Mouse (Mus musculus) forebrain, embryonic 11.5 days (tissue): ENCODE data around the gene Afap1l2. TPM values are rescaled to one million over a fixed set of nuclear protein-coding genes. Genes with fewer than 3 reads are reported as not detected.

Source experiments
- ATAC-seq: fragments of 200-750 bp; cut with Nextera tagmentation; replicated peaks from 2 replicates; pipeline ENCODE4 v1.8.0; 2017; ENCODE audit warnings: moderate TSS enrichment; ENCODE audit not compliant: low FRiP score
- DNase-seq: peaks from one replicate; pipeline ENCODE4 v3.0.0-alpha.2; 2017; ENCODE audit warnings: low spot score
- H3K27ac ChIP-seq: fragments of 300-500 bp; sonication (generic); 2 replicates; pipeline ENCODE4 v1.5.1; 2014; ENCODE audit warnings: low read depth, low read length
- H3K27me3 ChIP-seq: fragments of 300-500 bp; sonication (generic); 2 replicates; pipeline ENCODE4 v1.6.1; 2014; ENCODE audit warnings: mild to moderate bottlenecking, low read length, mixed read lengths; ENCODE audit not compliant: control insufficient read depth, insufficient read depth
- H3K36me3 ChIP-seq: fragments of 300-500 bp; sonication (generic); 2 replicates; pipeline ENCODE4 v1.6.1; 2014; ENCODE audit warnings: mild to moderate bottlenecking, low read length, moderate library complexity, mixed read lengths; ENCODE audit not compliant: control insufficient read depth, insufficient read depth
- H3K4me1 ChIP-seq: fragments of 300-500 bp; sonication (generic); replicated peaks from 2 replicates; pipeline ENCODE4 v1.6.1; 2014; ENCODE audit warnings: low read length, mixed read lengths; ENCODE audit not compliant: control insufficient read depth, insufficient read depth
- H3K4me2 ChIP-seq: fragments of 300-500 bp; sonication (generic); 2 replicates; pipeline ENCODE4 v1.6.1; 2014; ENCODE audit warnings: low read depth, mild to moderate bottlenecking, low read length, moderate library complexity, mixed read lengths; ENCODE audit not compliant: severe bottlenecking
- H3K4me3 ChIP-seq: fragments of 300-500 bp; sonication (generic); 2 replicates; pipeline ENCODE4 v1.5.1; 2014; ENCODE audit warnings: low read depth, low read length
- H3K9ac ChIP-seq: fragments of 300-500 bp; sonication (generic); 2 replicates; pipeline ENCODE4 v1.6.1; 2014; ENCODE audit warnings: low read length
- H3K9me3 ChIP-seq: fragments of 300-500 bp; sonication (generic); 2 replicates; pipeline ENCODE4 v1.6.1; 2016; ENCODE audit warnings: low read length, mixed read lengths; ENCODE audit not compliant: control insufficient read depth
- WGBS: fragments of 180-500 bp; shearing (Covaris S2); extraction: QIAGEN DNeasy Blood & Tissue Kit; methylation state at CpG from one replicate; pipeline ENCODE4 v1.1.7; 2014; 5-methylcytosine and 5-hydroxymethylcytosine counted together
- polyA plus RNA-seq: library from polyadenylated mRNA; unstranded; fragments of >200 nt; fragmentation: Nextera tagmentation; extraction: Ambion mirVana; gene quantifications from 2 replicates; pipeline ENCODE4 v1.2.1, GENCODE M21; 2014

Afap1l2 gene
- polyA plus RNA-seq, 1 experiment from 2014 or later: 2.4 TPM

GRCm38 (mm10) chr19:57001926-57002325 lies 6.1 kb downstream of the Afap1l2 start:
- Histone ChIP-seq H3K27me3 (peaks cover 4% of the 10 kb centered on the region; the same call in 1 of the 2 replicates), H3K4me1 (peaks cover 3% of the 10 kb centered on the region; the same call in 1 of the 2 replicates), H3K27ac (no peak overlapping the region), H3K4me3 (no peak overlapping the region), H3K9ac (no peak overlapping the region), H3K4me2 (no peak overlapping the region), H3K9me3 (no peaks in the 10 kb centered on the region), H3K36me3 (no peaks in the 10 kb centered on the region)
- ATAC-seq (no peak), DNase-seq (no peak)
- WGBS: 85% methylated on average over 4 of the region's 4 CpGs

- Histone ChIP-seq H3K4me2 (no peak overlapping the region), H3K4me1 (peaks cover 3% of the 10 kb centered on the region; the same call in 1 of the 2 replicates), H3K36me3 (no peaks in the 10 kb centered on the region), H3K4me3 (no peak overlapping the region), H3K9ac (no peak overlapping the region), H3K9me3 (no peaks in the 10 kb centered on the region), H3K27me3 (no peaks in the 10 kb centered on the region), H3K27ac (no peak overlapping the region)
- ATAC-seq (no peak), DNase-seq (no peak)
- 90% methylated on average over 5 of the region's 5 CpGs for WGBS
These were observed 7.4 kb downstream of the Afap1l2 start for GRCm38 (mm10) chr19:57000592-57000991.

GRCm38 (mm10) chr19:56999781-57000180 lies 8.2 kb downstream of the Afap1l2 start:
- no peaks in the 10 kb centered on the region for H3K27me3 ChIP-seq
- H3K36me3 ChIP-seq: no peaks in the 10 kb centered on the region
- DNase-seq (no peak), ATAC-seq (no peak)
- H3K9me3 ChIP-seq: no peaks in the 10 kb centered on the region
- no peak overlapping the region for H3K27ac ChIP-seq
- WGBS: 83% methylated on average over 2 of the region's 2 CpGs
- no peak overlapping the region for H3K4me2 ChIP-seq
- no peak overlapping the region for H3K4me3 ChIP-seq
- H3K9ac ChIP-seq: no peak overlapping the region
- H3K4me1 ChIP-seq: peaks cover 3% of the 10 kb centered on the region; the same call in 1 of the 2 replicates

GRCm38 (mm10) chr19:56998910-56999309 lies 9.1 kb downstream of the Afap1l2 start:
- 73% methylated on average over 2 of the region's 2 CpGs for WGBS
- H3K4me2 ChIP-seq: no peak overlapping the region
- H3K4me3 ChIP-seq: no peak overlapping the region
- DNase-seq (no peak), ATAC-seq (no peak)
- no peaks in the 10 kb centered on the region for H3K9me3 ChIP-seq
- peaks cover 3% of the 10 kb centered on the region; the same call in 1 of the 2 replicates for H3K4me1 ChIP-seq
- H3K9ac ChIP-seq: no peak overlapping the region
- no peaks in the 10 kb centered on the region for H3K36me3 ChIP-seq
- no peak overlapping the region for H3K27ac ChIP-seq
- no peaks in the 10 kb centered on the region for H3K27me3 ChIP-seq

DNA sequence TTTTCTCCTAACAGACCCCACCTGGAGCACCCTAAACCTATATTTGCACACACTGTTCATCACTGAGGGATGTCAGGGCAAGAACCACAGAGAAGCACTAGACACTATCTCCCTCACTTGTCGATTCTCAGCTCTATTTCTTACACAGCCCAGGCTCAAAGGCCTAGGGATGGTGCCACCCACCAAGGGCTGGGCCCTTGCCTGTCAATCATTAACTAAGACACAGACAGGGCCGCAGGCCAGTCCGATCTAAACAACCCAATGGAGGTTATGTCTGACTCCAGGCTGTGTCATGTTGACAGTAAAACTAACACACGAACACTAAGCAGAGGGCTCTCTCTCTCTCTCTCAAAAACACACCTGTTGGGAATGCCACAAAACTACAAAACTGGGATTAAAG lies 9.7 kb downstream of the Afap1l2 start:
- Histone ChIP-seq H3K27me3 (no peaks in the 10 kb centered on the region), H3K9ac (no peak overlapping the region), H3K4me2 (no peak overlapping the region), H3K9me3 (no peaks in the 10 kb centered on the region), H3K4me1 (peaks cover 3% of the 10 kb centered on the region; the same call in 1 of the 2 replicates), H3K36me3 (no peaks in the 10 kb centered on the region), H3K27ac (no peak overlapping the region), H3K4me3 (no peak overlapping the region)
- 88% methylated on average over 4 of the region's 4 CpGs for WGBS
- ATAC-seq (no peak), DNase-seq (no peak)

- DNase-seq (peak; percentile 78), ATAC-seq (0 out of 2 replicates have a peak, but pooled peaks have one; percentile 71)
- WGBS: 9% methylated on average over 10 of the region's 10 CpGs
- Histone ChIP-seq H3K9me3 (no peaks in the 10 kb centered on the region), H3K27ac (0 out of 2 replicates have a peak overlapping the region, but pooled peaks have one; percentile 12), H3K4me3 (no peak overlapping the region), H3K4me1 (peaks cover 3% of the 10 kb centered on the region; the same call in 1 of the 2 replicates), H3K27me3 (no peaks in the 10 kb centered on the region), H3K36me3 (no peaks in the 10 kb centered on the region), H3K9ac (no peak overlapping the region; the same call in 1 of the 2 replicates), H3K4me2 (peak overlapping the region; percentile 36; the same call in 1 of the 2 replicates)
These were observed 10.8 kb downstream of the Afap1l2 start for GRCm38 (mm10) chr19:56997164-56997599.

GRCm38 (mm10) chr19:56995441-56995840 lies 12.6 kb downstream of the Afap1l2 start:
- DNase-seq: no peak
- no peak overlapping the region for H3K9ac ChIP-seq
- WGBS: 80% methylated on average over 4 of the region's 4 CpGs
- H3K9me3 ChIP-seq: no peaks in the 10 kb centered on the region
- H3K4me3 ChIP-seq: no peak overlapping the region
- no peaks in the 10 kb centered on the region for H3K36me3 ChIP-seq
- no peak for ATAC-seq
- no peaks in the 10 kb centered on the region for H3K27me3 ChIP-seq
- peaks cover 3% of the 10 kb centered on the region; the same call in 1 of the 2 replicates for H3K4me1 ChIP-seq
- no peak overlapping the region for H3K27ac ChIP-seq
- no peak overlapping the region for H3K4me2 ChIP-seq

GRCm38 (mm10) chr19:56994653-56995052 lies 13.4 kb downstream of the Afap1l2 start:
- no peaks in the 10 kb centered on the region for H3K9me3 ChIP-seq
- peaks cover 3% of the 10 kb centered on the region; the same call in 1 of the 2 replicates for H3K4me1 ChIP-seq
- no peaks in the 10 kb centered on the region for H3K27me3 ChIP-seq
- ATAC-seq (no peak), DNase-seq (no peak)
- no peak overlapping the region for H3K9ac ChIP-seq
- H3K27ac ChIP-seq: no peak overlapping the region
- no peak overlapping the region for H3K4me3 ChIP-seq
- H3K4me2 ChIP-seq: no peak overlapping the region
- WGBS: 78% methylated on average over 4 of the region's 4 CpGs
- no peaks in the 10 kb centered on the region for H3K36me3 ChIP-seq

DNA sequence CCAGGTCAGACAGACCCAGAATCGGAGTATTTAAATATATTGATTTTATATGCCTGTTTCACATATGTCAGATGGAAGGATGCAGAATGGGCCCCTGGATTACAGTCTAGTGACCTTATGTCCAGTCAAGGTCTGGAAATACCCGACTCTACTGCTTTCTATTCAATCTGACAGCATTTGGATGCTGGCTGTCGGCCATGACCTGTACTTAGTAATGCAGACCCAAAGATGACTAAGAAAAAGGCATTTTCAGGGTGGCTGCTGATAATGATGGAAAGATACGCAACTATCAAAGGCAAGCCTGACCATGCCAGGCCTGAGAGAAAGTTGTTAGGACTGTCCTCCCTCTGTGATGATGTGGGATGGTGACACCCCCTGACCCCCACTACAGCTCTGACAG lies 14.3 kb downstream of the Afap1l2 start:
- no peaks in the 10 kb centered on the region for H3K27me3 ChIP-seq
- ATAC-seq (no peak), DNase-seq (no peak)
- no peaks in the 10 kb centered on the region for H3K36me3 ChIP-seq
- no peak overlapping the region for H3K27ac ChIP-seq
- H3K9me3 ChIP-seq: no peaks in the 10 kb centered on the region
- peaks cover 3% of the 10 kb centered on the region; the same call in 1 of the 2 replicates for H3K4me1 ChIP-seq
- H3K9ac ChIP-seq: no peak overlapping the region
- H3K4me3 ChIP-seq: no peak overlapping the region
- WGBS: 87% methylated on average over 4 of the region's 4 CpGs
- no peak overlapping the region for H3K4me2 ChIP-seq
